Mouse (Mus musculus) embryonic fibroblast, embryonic 13.5 days (primary cell): ENCODE results near the gene Eed. TPM values are rescaled to one million over a fixed set of nuclear protein-coding genes. Genes with fewer than 3 reads are reported as not detected.

ENCODE experiments used
- H3K27ac ChIP-seq: 2 replicates; pipeline ENCODE4 v1.5.1; 2012; ENCODE audit warnings: low read length, control low read depth, inconsistent platforms; ENCODE audit not compliant: insufficient read depth
- H3K4me1 ChIP-seq: 2 replicates; pipeline ENCODE4 v1.6.1; 2011; ENCODE audit warnings: low read length; ENCODE audit not compliant: control insufficient read depth, insufficient read depth
- H3K4me3 ChIP-seq: 2 replicates; pipeline ENCODE4 v1.5.1; 2011; ENCODE audit warnings: mild to moderate bottlenecking, control low read depth, low read length; ENCODE audit not compliant: insufficient read depth
- CTCF ChIP-seq: IDR thresholded peaks from 2 replicates; pipeline ENCODE4 v1.5.1; 2011; ENCODE audit warnings: mild to moderate bottlenecking, control low read depth, low read length, moderate library complexity, borderline replicate concordance; ENCODE audit not compliant: insufficient read depth
- POLR2A ChIP-seq: IDR thresholded peaks from 2 replicates; pipeline ENCODE4 v1.6.1; 2011; ENCODE audit warnings: low read depth, mild to moderate bottlenecking, control low read depth, low read length, moderate library complexity
- polyA plus RNA-seq: library from polyadenylated mRNA; stranded (reverse); fragments of >200 nt; gene quantifications from 2 replicates; pipeline ENCODE4 v1.2.4, GENCODE M21; 2011; ENCODE audit warnings: low read depth; ENCODE audit not compliant: missing spikeins, insufficient read length

Eed gene
- polyA plus RNA-seq, 1 experiment, result 119 TPM

DNA sequence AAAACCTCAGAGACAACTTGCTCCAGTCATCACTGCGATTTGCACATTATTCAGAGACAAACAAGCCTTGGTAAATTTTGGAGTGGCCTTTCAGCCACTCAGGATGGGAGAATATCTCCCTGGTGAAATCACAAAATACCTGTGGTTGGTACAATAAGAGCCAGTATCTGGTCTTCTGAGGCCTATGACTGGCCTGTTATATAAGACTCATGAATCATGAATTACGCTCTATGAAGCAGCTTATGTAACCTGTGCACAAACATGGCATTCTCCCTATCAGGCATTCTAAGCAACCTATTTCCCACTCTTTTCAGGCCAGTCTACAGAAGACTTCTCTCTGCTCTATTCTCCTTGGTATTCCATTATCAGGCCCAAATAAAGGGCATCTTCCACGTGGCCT is 68.4 kb downstream of the Eed start:
- TF ChIP-seq CTCF (no peak), POLR2A (no peak)
- peaks cover 2% of the 10 kb centered on the region; the same call in 1 of the 2 replicates for H3K4me1 ChIP-seq
- no peak overlapping the region for H3K27ac ChIP-seq
- no peak overlapping the region for H3K4me3 ChIP-seq

DNA sequence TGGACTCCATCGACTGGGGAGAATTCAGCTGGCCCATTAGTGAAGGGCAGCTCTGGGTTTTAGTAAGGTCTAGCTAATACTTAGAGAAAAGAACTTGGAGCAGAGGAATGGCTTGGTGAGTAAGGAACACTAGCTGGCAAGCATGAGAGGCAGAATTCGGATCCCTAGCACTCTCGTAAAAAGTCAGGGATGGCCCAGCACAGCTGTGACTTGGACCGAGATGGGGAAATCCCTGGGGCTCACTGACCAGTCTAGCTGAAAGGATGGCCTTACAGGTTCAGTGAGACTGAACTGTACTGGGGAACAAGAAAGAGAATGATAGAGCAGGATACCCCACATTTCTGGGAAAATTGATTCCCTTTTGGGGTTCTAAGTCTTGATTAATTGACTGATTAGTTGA is 71.1 kb downstream of the Eed start:
- Histone ChIP-seq H3K27ac (no peak overlapping the region), H3K4me3 (no peak overlapping the region), H3K4me1 (no peaks in the 10 kb centered on the region)
- TF ChIP-seq POLR2A (no peak), CTCF (no peak)

DNA sequence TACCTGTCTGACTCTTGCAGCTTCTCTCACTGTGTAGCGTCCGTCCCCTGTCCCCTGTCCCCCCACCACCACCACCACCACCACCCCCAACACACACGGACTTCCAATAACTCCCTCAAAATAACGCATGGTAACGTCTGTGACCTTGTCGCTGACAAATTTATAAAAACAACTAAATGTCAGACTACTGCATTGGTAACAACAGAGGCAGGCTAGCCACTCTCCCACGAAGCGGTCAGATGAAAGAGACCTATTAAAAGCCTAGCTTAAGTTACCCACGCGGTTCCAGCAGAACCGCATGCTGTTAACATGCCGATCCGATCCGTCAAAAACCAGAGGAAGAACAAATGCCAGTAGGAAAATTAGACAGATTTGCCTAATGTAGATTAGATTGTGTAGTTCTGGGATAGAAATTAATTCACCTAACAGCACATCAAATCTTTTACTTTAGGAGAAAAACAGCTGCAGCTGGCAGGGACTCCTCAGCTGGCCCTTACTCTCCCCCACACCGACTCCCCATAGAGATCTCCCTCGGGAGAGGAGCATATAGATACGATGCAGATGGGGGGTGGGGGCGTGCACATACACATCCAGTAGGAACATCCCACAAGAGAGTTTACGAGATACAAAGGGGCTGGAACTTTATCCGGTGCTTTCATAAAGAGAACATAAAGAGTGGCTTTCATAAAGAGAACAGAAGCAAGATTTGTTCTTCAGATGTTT is 71.7 kb downstream of the Eed start:
- no peak overlapping the region for H3K27ac ChIP-seq
- H3K4me3 ChIP-seq, result no peak overlapping the region
- TF ChIP-seq POLR2A, result no peak
- no peak for TF ChIP-seq CTCF
- no peaks in the 10 kb centered on the region for H3K4me1 ChIP-seq

DNA sequence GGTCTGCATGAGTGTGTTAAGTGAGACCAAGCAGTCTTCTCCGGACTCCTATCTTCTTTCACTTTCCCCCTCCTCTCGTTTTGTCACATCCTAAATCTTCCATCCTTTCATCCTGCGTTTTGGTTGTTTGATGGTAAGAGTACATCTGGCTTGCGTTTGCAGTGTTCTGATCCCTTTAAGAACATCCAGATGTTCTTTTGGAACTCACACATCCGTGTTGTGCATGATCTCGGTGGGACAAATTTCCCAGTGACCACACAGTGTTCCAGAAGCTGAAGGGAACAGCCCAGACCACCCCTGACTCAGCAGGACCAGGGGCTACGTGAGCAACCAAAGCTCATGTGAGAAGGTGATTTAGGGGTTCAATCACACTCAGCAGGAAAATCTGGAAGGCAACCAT is 72.4 kb downstream of the Eed start:
- no peaks in the 10 kb centered on the region for H3K4me1 ChIP-seq
- H3K4me3 ChIP-seq, result no peak overlapping the region
- TF ChIP-seq POLR2A (no peak), CTCF (no peak)
- H3K27ac ChIP-seq, result no peak overlapping the region

DNA sequence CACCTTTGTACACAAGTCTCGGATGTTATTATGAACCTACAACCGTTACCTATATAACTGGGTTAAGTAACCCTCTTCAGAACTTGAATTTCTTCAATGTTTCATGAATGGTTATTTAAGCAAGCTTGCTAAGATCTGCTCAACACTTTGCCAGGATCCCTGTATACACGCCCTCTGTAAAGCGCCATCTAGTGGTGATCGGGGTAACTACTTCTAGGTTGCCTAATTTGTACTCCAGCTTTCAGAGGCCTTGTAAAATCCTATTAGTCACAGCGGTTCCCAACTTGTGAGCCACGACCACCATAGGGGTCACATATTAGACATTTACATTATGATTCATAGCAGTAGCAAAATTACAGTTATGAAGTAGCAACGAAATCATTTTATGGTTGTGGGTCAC is 72.8 kb downstream of the Eed start:
- H3K4me1 ChIP-seq, result no peaks in the 10 kb centered on the region
- H3K4me3 ChIP-seq, result no peak overlapping the region
- TF ChIP-seq CTCF, result peak; percentile 21; the same call in 1 of the 2 replicates
- no peak for TF ChIP-seq POLR2A
- H3K27ac ChIP-seq, result no peak overlapping the region

Other genes starting within 250 kb of the Eed start
- gene Ccdc81, start 77.4 kb downstream of the Eed start, polyA plus RNA-seq, result 0.55 TPM in 1 of 2 replicates, not detected in the other
- 70.4 and 72.5 TPM in 2 replicates for gene Hikeshi, start 39.8 kb downstream of the Eed start, polyA plus RNA-seq
- gene Picalm, start 149.2 kb upstream of the Eed start, polyA plus RNA-seq, result 615 and 683 TPM in 2 replicates